Mouse (Mus musculus) splenic B cell, adult 2 months (primary cell): Measurements from ENCODE around the gene Osbpl9.

Source experiments
- DNase-seq: peaks from one replicate; pipeline ENCODE4 v3.0.0-alpha.2; 2011; ENCODE audit warnings: low read depth, low spot score
- H3K27me3 ChIP-seq: 2 replicates; pipeline ENCODE4 v1.6.1; 2012; ENCODE audit warnings: mild to moderate bottlenecking, low read length, moderate library complexity, mixed read lengths; ENCODE audit not compliant: control insufficient read depth, poor library complexity, insufficient read depth, severe bottlenecking
- H3K36me3 ChIP-seq: 2 replicates; pipeline ENCODE4 v1.6.1; 2012; ENCODE audit warnings: mild to moderate bottlenecking, low read length, moderate library complexity, mixed read lengths; ENCODE audit not compliant: control insufficient read depth, poor library complexity, insufficient read depth, severe bottlenecking

Gene Osbpl9

DNA sequence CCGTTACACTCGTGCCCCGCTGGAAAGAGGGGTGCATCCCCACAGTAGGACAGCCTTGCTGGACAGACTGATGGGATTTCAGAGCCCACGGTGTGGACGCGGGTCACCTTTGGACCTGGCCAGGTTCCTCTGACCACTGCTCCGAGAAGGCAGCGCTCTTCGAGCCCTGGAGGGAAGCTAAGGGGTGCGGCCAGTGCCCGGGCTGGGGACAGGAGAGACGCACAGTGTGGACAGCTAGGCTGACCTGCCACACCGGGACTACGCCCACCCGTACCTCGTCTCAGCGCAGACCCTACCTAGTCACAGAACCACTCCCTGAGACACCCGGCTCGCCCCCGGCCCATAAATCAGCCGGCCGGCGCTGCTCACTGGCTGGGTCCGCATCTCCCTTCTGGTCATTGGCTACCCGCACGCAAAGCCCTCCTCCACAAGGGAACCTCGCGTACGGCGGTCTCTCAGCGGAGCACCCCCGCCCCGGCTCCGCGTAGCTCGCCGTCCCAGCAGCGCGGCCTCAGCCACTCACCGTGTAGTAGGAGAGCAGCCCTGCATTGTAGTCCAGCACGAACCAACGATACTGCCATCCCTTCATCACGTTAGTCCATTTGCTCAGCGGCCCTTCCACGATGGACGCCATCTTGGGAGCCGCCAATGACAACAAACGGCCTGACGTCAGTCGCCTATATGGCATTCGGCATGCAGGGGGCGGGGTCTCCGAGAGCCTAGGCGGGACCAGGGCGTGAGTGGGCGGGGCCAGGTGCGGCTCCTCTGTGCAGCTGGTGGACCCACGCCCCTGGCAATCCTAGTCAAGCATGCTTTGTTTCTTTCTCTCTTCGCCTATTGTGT lies at the start of gene Osbpl9:
Gene Osbpl9 (minus strand): TSS at position 691 of the 843 bp plus-strand sequence.
- DNase-seq = peak; percentile 98
- Histone ChIP-seq H3K27me3 (no peaks in the 10 kb centered on the region), H3K36me3 (no peaks in the 10 kb centered on the region)

DNA sequence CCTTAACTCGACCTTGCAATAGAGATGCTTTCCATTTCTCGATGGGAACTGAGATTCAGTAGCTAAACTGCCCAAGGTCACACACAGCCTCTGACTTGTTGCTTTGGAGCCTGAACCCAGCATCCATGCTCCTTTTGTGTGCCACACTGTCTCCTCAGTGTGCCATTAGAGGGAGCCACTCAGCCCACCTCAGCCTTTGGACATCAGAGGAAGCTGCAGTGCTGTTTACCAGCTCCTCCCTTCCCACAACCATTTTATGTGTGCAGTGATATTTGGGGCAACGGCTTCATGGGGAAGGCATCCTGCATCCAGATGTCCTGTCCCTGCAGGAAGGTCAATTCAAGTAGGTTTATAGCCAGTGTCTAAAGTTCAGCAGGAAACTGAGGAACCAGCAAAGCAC lies 49.5 kb upstream of the Osbpl9 start:
- Histone ChIP-seq H3K36me3 (no peaks in the 10 kb centered on the region), H3K27me3 (no peaks in the 10 kb centered on the region)
- DNase-seq = peak; percentile 57

DNA sequence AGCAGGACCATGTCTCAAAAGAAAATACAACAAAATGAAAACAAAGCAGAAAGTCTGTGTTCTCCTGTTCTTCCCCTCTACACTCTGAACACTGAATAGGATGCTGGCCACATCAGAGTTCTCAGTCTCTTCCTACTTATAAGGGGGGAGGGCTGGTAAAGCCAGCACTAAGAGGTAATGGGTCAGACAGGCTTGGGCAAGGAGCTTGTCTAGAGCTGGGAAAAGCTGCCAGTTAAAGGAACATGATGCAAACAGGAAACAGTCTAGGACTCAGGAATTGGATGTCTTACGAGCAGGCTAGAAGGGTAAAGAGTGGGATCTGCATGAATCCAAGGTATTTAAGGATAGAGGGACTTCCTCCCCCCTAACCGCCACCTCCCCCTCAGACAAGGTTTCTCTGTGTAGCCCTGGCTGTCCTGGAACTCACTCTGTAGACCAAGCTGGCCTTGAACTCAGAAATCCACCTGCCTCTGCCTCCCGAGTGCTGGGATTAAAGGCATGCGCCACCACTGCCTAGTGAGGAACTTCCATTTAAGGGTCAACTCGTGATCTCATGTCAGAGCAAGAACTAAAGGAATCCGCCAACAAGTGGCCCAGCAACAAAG lies 43.0 kb upstream of the Osbpl9 start:
- H3K36me3 ChIP-seq = no peaks in the 10 kb centered on the region
- H3K27me3 ChIP-seq = no peaks in the 10 kb centered on the region
- no peak for DNase-seq

DNA sequence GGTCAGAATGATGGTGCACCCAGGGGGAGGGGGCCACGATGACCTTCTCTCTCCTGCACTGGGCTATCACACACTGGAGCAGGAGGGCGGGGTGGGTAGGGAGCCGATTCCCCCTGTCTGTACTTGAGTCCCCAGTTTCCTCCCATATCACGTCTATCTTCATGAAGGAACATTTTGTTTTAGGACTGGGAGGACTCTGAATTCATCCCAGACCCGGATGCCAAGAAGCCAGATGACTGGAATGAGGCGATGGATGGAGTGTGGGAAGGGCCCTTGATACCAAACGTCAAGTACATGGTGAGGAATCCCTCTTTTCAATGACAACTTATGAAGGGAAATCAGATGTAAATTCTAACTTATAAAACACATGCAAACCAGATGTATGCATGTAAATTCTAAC lies 42.4 kb upstream of the Osbpl9 start:
- no peaks in the 10 kb centered on the region for H3K27me3 ChIP-seq
- DNase-seq = no peak
- no peaks in the 10 kb centered on the region for H3K36me3 ChIP-seq

DNA sequence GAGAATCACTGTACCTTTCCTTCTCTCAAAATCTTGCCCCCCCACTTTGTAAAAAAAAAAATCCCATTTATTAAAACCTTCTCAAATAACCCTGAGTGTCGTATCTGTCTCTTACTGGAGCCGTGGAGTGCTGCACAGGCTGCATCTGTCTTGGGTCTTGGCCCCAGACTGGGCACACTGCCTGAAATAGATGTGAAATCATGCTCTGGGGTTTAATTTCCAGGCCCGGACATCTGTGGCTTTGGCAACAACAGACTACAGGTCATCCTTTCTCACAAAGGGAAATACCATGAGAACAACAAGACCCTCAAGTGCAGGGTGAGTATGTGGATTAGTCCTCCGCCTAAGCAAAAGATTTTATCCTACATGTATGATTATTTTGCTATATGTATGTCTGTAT lies 39.9 kb upstream of the Osbpl9 start:
- H3K27me3 ChIP-seq = no peaks in the 10 kb centered on the region
- DNase-seq = no peak
- no peaks in the 10 kb centered on the region for H3K36me3 ChIP-seq

DNA sequence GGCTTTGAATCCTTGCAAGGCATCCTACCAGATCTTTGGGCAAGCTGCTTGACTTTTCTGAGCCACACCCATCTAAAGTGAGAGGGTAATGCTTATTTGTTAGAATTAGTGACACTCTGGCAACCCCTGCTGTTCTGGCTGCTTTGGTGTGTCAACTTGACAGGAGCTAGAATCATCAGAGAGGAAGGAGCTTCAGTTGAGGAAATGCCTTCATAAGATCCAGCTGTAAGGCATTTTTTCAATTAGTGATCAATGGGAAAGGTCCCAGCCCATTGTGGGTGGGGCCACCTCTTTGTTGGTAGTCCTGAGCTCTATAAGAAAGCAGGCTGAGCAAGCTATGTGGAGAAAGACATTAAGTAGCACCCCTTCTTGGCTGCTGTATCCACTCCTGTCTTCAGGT lies 39.1 kb upstream of the Osbpl9 start:
- H3K36me3 ChIP-seq = no peaks in the 10 kb centered on the region
- DNase-seq = no peak

DNA sequence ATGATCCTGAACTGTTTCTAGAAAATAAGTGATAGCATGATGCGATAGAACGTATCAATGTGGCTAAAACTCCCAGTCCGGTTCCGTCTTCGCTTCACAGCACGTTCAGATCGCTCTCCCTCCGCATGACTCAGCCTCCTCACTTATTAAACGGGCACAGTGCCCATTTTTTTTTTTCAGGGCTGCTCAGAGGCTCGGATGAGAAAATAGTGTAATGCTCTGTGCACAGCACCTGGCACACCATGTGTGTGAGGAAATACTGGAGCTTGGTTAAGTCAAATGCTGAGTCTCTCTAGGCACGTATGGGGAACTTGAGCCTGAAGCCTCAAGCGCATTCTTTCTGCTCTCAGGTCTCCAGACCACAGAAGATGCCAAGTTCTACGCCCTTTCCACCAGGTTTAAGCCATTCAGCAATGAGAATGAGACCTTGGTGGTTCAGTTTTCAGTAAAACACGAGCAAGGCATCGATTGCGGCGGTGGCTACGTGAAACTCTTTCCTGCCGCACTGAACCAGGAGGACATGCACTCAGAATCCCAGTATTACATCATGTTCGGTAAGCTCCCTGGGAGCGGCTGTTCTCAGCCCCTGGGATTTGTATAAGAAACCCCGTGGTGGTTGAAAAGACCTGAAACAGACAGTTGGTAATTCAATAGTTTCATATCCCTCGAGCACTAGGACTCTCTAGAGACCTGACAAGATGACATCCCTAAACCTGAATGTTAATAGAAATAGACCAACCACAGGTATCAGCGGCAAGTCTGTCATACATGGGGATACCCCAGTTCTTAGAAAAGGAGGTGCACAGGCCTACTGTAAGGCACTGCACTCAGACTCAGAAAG lies 36.6 kb upstream of the Osbpl9 start:
- no peaks in the 10 kb centered on the region for H3K36me3 ChIP-seq
- H3K27me3 ChIP-seq = no peaks in the 10 kb centered on the region
- DNase-seq = peak; percentile 18

More for the DNA sequence above, 39.1 kb upstream of the Osbpl9 start:
- H3K27me3 ChIP-seq = no peaks in the 10 kb centered on the region

DNA sequence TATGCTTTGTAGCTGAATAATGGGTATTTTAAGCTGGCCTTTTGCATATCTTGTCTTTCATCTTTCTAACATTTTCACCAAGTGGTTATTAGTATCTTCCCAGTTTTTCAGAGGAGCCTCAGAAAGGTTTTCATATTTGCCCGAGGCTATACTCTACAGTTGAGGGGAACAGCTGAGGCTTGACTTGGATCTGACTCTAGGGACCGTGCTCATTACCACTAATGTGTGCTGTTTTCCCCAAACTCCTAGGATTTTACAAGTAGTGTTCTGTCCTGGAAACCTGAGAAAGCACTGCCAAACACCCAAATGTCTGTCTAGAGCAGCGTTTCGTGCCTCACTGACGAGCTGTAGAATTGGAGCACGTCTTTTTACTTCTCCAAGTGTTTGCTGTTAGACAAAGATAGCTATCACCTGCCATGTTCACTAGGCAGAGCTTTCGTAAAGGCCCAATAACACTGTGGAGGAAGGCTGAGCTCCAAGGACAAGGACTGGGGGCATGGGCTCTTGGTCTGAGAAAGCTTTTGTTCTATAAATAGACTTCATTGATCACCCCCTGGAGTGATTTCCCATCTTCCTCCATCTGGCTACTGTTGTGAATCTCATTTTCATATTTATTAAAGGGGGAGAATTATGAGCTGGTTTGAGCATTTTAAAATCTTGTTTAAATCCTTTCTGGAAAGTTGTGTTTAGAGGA lies 34.3 kb upstream of the Osbpl9 start:
- Histone ChIP-seq H3K36me3 (no peaks in the 10 kb centered on the region), H3K27me3 (no peaks in the 10 kb centered on the region)
- DNase-seq = no peak

DNA sequence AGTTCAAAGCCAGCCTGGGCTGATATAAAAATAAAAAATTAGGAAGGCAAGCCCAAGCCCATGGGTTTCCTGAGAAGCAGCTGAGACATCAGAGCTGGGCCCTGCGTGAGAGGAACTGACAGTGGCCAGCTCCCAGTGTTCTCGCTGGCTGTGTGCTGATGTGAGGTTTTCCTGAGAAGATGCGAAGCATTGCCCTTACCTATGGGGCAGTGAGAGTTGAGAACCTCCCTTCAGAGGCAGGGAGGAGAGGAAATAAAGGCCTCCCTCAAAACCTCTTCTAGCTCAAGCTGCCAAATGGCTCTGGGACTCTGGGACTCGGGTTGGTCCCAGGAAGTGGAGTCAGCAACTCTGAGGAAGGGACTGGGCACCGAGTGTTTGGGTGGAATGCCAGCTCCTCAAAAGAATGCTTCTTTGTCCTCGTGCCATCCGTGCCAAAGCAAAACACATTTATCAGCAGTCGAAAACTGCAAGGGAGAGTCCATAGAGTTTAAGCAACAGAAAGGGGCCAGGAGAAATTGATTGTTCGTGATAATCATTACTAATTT lies 32.8 kb upstream of the Osbpl9 start:
- H3K36me3 ChIP-seq = no peaks in the 10 kb centered on the region
- no peaks in the 10 kb centered on the region for H3K27me3 ChIP-seq
- DNase-seq = no peak

DNA sequence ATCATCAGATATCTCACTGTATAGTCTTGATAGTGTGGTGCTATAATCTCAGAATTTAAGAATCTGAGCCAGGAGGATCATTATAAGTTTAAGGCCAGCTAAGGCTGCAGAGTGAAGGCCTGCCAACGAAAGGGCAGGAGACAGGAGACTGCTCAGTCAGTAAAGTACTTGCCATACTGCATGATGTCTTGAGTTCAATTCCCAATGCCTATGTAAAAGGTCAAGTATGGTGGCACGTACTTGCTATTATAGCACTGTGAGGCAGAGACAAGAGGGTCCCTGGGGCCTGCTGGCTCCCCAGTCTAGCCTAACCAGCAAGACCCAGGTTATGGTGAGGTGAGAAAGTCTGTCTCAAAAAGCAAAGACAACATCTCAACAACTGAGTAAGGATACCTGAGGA lies 32.1 kb upstream of the Osbpl9 start, which contains the start of gene Calr4:
Gene Calr4 (plus strand): TSS at position 301 of the 400 bp plus-strand sequence.
- Histone ChIP-seq H3K36me3 (no peaks in the 10 kb centered on the region), H3K27me3 (no peaks in the 10 kb centered on the region)
- no peak for DNase-seq

DNA sequence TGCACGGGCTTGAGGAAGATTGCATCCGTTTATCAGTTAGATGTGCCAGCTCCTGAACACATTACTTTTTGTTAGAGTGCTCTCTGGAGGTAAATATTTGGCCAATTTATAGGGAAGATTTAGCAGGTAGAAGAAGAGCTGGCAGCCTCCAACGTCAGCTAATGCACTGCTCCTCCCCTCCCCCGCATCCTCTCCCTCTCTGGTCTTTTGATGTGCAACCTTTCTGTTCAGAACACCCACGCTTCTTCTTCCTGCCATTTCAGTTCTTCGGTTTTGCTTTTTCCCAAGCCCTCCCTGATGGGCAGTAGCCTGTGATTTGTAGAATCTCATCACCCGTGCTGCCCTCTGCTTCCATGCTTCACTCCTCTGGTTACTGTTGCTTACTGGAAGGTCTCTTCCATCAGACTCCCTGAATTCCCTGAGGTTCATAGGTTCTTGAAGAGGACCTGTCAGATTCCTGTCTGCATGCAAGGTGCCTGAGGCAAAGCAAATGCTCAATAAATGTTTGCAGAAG lies 27.8 kb upstream of the Osbpl9 start:
- no peak for DNase-seq
- Histone ChIP-seq H3K36me3 (no peaks in the 10 kb centered on the region), H3K27me3 (no peaks in the 10 kb centered on the region)

DNA sequence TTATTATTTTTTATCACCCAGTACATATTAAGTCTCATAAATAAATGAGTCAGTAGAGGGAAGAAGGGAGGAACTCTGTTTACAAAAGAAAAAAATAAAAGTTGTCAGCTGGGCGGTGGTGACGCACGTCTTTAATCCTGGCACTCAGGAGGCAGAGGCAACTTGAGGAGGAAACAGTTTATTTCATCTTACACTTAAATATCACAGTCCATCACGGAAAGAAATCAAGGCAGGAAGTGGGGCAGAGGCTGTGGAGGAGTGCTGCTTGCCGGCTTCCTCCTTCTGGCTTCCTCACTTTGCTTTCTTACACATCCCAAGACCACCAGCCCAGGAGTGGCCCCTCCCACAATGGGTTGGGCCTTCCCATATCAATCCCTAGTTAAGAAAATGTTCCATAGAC lies 24.0 kb upstream of the Osbpl9 start:
- DNase-seq = no peak
- no peaks in the 10 kb centered on the region for H3K27me3 ChIP-seq
- H3K36me3 ChIP-seq = no peaks in the 10 kb centered on the region

DNA sequence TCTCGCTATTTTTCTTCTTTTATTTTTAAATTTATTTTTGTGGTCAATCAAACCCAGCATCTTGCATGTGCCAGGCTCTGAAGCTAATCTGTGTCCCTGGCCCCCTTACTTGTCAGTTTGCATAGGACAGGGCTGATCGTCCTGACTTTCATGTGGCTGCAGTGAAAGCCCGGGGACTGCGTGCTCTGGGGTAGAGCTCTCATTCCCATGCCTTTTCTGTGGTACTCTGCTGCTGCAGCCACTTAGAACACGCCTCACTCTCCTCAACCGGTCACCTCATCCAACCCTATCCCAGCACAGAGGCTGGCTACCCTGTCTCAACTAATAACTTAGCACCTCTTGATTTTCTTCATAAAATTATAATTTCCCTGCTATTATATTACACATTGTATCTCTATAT lies 23.5 kb upstream of the Osbpl9 start:
- Histone ChIP-seq H3K36me3 (no peaks in the 10 kb centered on the region), H3K27me3 (no peaks in the 10 kb centered on the region)
- no peak for DNase-seq
